Mouse (Mus musculus) cerebellum, adult 2 months (tissue): ENCODE data around the gene Myo16.

Experiments
- CTCF ChIP-seq: fragments of 200-500 bp; IDR thresholded peaks from 2 replicates; pipeline ENCODE4 v1.5.1; 2011; ENCODE audit warnings: low read depth, mild to moderate bottlenecking, control low read depth, low read length, moderate library complexity, borderline replicate concordance; ENCODE audit not compliant: insufficient read depth
- POLR2A ChIP-seq: fragments of 200-500 bp; IDR thresholded peaks from 2 replicates; pipeline ENCODE4 v1.6.1; 2011; ENCODE audit warnings: low read length, control low read depth, borderline replicate concordance; ENCODE audit not compliant: insufficient read depth

DNA sequence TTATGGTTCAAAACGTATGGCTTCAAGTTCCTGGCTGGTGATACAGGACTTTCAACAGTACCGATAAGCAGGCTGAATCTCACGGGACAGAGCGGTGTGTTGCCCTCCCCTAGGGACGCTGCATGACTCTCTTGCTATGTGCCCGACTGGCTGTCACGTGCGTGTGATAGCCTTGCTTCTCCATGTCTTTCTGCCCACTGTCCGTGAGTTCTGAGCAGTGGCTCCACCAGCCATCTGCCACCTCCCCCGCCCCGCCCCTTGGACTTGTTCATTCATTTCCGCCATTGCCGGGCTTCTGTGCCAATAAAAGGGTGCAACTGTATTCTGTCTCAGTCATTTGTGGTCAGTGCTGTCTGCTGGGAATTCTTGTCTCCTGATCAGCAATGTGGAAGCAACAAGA is 480.7 kb downstream of the Myo16 start:
- TF ChIP-seq POLR2A (no peak), CTCF (no peak)
